Mouse (Mus musculus): ENCODE measurements around the gene Vti1a.

DNA sequence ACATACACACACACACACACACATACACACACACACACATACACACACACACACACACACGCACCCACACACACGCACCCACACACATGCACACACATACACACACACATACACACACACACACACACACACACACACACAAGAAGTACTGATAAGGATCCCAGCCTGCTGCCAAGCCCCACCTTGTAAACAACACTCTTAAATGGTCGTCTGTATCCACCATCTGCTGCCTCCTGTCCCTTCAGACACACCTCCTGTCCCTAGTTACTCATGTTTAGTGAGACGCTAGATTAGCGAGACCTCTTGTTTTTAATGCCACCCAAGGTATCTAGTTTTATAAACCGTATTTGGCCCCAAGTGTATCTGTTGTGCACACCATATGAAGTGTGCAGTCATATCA is 158.1 kb downstream of the Vti1a start:
- TF ChIP-seq FLI1 (IDR thresholded peaks at IDR 0.05; ENCODE audit: low read length) (no peak), GATA1 (IDR thresholded peaks at IDR 0.05; ENCODE audit: borderline replicate concordance, low read length) (no peak)
